Mouse (Mus musculus): Measurements from ENCODE around the gene Trip11. TPM values are rescaled to one million over a fixed set of nuclear protein-coding genes. Genes with fewer than 3 reads are reported as not detected.

The Trip11 gene
- polyA plus RNA-seq, 1 experiment from 2014 or later, result 32.4 TPM

- no peaks in the 10 kb centered on the region for H3K4me1 ChIP-seq
- 80% methylated on average over 5 of the region's 5 CpGs for WGBS
- no peak for ATAC-seq (ENCODE audit: borderline replicate concordance, extremely low read depth, low FRiP score, low TSS enrichment)
- no peaks in the 10 kb centered on the region for H3K27me3 ChIP-seq
- no peak overlapping the region for H3K4me3 ChIP-seq
- H3K4me2 ChIP-seq, result no peak overlapping the region
- H3K27ac ChIP-seq, result no peak overlapping the region
- no peaks in the 10 kb centered on the region for H3K36me3 ChIP-seq
- H3K9me3 ChIP-seq, result no peaks in the 10 kb centered on the region
- no peak overlapping the region for H3K9ac ChIP-seq
Observed at GRCm38 (mm10) chr12:101793221-101793621, 119.8 kb downstream of the Trip11 start.

- no peak for ATAC-seq (ENCODE audit: borderline replicate concordance, extremely low read depth, low FRiP score, low TSS enrichment)
- 81% methylated on average over 4 of the region's 4 CpGs for WGBS
- no peaks in the 10 kb centered on the region for H3K36me3 ChIP-seq
Observed at GRCm38 (mm10) chr12:101792684-101793083, 120.4 kb downstream of the Trip11 start.

GRCm38 (mm10) chr12:101789767-101790166 is 123.3 kb downstream of the Trip11 start:
- Histone ChIP-seq H3K27ac (no peak overlapping the region), H3K36me3 (no peaks in the 10 kb centered on the region; the same call in 1 of the 2 replicates), H3K9me3 (no peaks in the 10 kb centered on the region), H3K9ac (no peak overlapping the region), H3K4me3 (no peak overlapping the region), H3K4me2 (no peak overlapping the region), H3K4me1 (no peaks in the 10 kb centered on the region), H3K27me3 (no peaks in the 10 kb centered on the region)
- ATAC-seq (ENCODE audit: borderline replicate concordance, extremely low read depth, low FRiP score, low TSS enrichment), result no peak
- whole genome bisulfite sequencing, result 83% methylated on average over 3 of the region's 3 CpGs

More at GRCm38 (mm10) chr12:101792684-101793083, 120.4 kb downstream of the Trip11 start:
- H3K27me3 ChIP-seq, result no peaks in the 10 kb centered on the region
- no peaks in the 10 kb centered on the region for H3K9me3 ChIP-seq
- no peak overlapping the region for H3K4me2 ChIP-seq
- no peak overlapping the region for H3K9ac ChIP-seq
- no peaks in the 10 kb centered on the region for H3K4me1 ChIP-seq
- H3K4me3 ChIP-seq, result no peak overlapping the region
- no peak overlapping the region for H3K27ac ChIP-seq

- H3K4me2 ChIP-seq, result no peak overlapping the region
- H3K36me3 ChIP-seq, result no peaks in the 10 kb centered on the region; the same call in 1 of the 2 replicates
- no peak overlapping the region for H3K27ac ChIP-seq
- 70% methylated on average over 3 of the region's 3 CpGs for WGBS
- ATAC-seq (ENCODE audit: borderline replicate concordance, extremely low read depth, low FRiP score, low TSS enrichment), result no peak
- H3K27me3 ChIP-seq, result no peaks in the 10 kb centered on the region
- no peak overlapping the region for H3K9ac ChIP-seq
- no peak overlapping the region for H3K4me3 ChIP-seq
- H3K4me1 ChIP-seq, result no peaks in the 10 kb centered on the region
- no peaks in the 10 kb centered on the region for H3K9me3 ChIP-seq
Observed at GRCm38 (mm10) chr12:101789250-101789649, 123.8 kb downstream of the Trip11 start.

Other genes with a start within 250 kb of the Trip11 start
- gene Tc2n, start 194.7 kb downstream of the Trip11 start, polyA plus RNA-seq (2015; fragmentation: Nextera tagmentation; extraction: Ambion mirVana), result 5.7 and 5.8 TPM in 2 replicates
- 142 and 153 TPM in 2 replicates for gene Fbln5, start 94.2 kb downstream of the Trip11 start, polyA plus RNA-seq (2015; fragmentation: Nextera tagmentation; extraction: Ambion mirVana)
- 12.7 and 13.5 TPM in 2 replicates for gene Atxn3, start 45.0 kb upstream of the Trip11 start, polyA plus RNA-seq (2015; fragmentation: Nextera tagmentation; extraction: Ambion mirVana)
- 27.7 and 28.0 TPM in 2 replicates for gene Cpsf2, start 62.7 kb upstream of the Trip11 start, polyA plus RNA-seq (2015; fragmentation: Nextera tagmentation; extraction: Ambion mirVana)
- gene Slc24a4, start 215.5 kb upstream of the Trip11 start, polyA plus RNA-seq (2015; fragmentation: Nextera tagmentation; extraction: Ambion mirVana), result 1.8 and 2.1 TPM in 2 replicates

All from lung, embryonic 15.5 days (tissue).